Mouse (Mus musculus) midbrain, embryonic 15.5 days (tissue): Measurements from ENCODE around the gene Rnf19b. TPM values are rescaled to one million over a fixed set of nuclear protein-coding genes. Genes with fewer than 3 reads are reported as not detected.
A peak's percentile ranks its signal among the peaks of the same experiment; 100 is the strongest.

Experiments
- ATAC-seq: fragments of 200-750 bp; cut with Nextera tagmentation; replicated peaks from 2 replicates; pipeline ENCODE4 v1.8.0; 2017; ENCODE audit warnings: moderate TSS enrichment
- H3K27ac ChIP-seq: fragments of 300-500 bp; sonication (generic); 2 replicates; pipeline ENCODE4 v1.5.1; 2015; ENCODE audit warnings: mild to moderate bottlenecking, inconsistent platforms
- H3K27me3 ChIP-seq: fragments of 300-500 bp; sonication (generic); replicated peaks from 2 replicates; pipeline ENCODE4 v1.6.1; 2015; ENCODE audit warnings: inconsistent platforms
- H3K36me3 ChIP-seq: fragments of 300-500 bp; sonication (generic); replicated peaks from 2 replicates; pipeline ENCODE4 v1.6.1; 2015; ENCODE audit warnings: inconsistent platforms
- H3K4me1 ChIP-seq: fragments of 300-500 bp; sonication (generic); 2 replicates; pipeline ENCODE4 v1.6.1; 2015; ENCODE audit warnings: inconsistent platforms
- H3K4me2 ChIP-seq: fragments of 300-500 bp; sonication (generic); 2 replicates; pipeline ENCODE4 v1.6.1; 2015; ENCODE audit warnings: inconsistent platforms, mild to moderate bottlenecking, moderate library complexity
- H3K4me3 ChIP-seq: fragments of 300-500 bp; sonication (generic); 2 replicates; pipeline ENCODE4 v1.5.1; 2015; ENCODE audit warnings: mild to moderate bottlenecking, inconsistent platforms
- H3K9ac ChIP-seq: fragments of 300-500 bp; sonication (generic); 2 replicates; pipeline ENCODE4 v1.6.1; 2015; ENCODE audit warnings: mild to moderate bottlenecking, inconsistent platforms
- H3K9me3 ChIP-seq: fragments of 300-500 bp; sonication (generic); 2 replicates; pipeline ENCODE4 v1.6.1; 2016; ENCODE audit warnings: inconsistent platforms
- WGBS: fragments of 180-500 bp; shearing (Covaris S2); methylation state at CpG from one replicate; pipeline ENCODE4 v1.1.7; 2015; ENCODE audit warnings: mixed read lengths; 5-methylcytosine and 5-hydroxymethylcytosine counted together
- polyA plus RNA-seq: library from polyadenylated mRNA; unstranded; fragments of >200 nt; fragmentation: Nextera tagmentation; extraction: Ambion mirVana; gene quantifications from 2 replicates; pipeline ENCODE4 v1.2.1, GENCODE M21; 2015

Gene Rnf19b
- polyA plus RNA-seq, 1 experiment from 2014 or later = 35.4 TPM

DNA sequence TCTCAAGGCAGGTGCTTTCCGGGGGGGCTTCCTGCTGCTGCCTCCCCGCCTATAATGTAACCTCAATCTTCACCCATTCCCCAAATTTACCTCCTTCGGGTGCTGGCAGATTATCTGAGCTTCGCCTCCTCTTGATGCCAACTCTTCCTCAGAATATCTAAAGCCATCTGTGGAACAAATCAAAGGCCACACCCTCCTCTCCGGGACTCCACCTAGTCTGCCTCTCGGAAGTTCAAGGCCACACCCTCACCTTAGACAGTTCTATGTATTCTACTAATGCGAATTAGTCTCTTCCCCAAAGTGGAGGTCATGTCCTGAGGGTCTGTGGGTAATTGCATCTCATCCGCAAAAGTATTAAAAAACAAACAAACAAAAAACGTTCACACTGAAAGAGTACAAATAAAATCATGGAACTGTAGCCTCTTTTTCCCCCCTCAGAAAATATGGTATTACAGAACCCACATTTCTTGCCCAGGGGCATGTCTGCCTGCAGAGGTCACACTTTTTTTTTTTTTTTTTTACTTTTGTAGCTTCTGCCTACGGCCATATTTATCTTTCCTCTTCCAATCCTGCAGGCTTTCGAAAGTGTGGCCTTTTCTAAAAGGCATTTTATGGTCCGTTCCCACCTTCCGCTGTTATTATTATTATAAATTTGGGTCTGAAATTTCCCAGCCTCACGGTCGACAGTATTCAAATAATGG, 10.2 kb upstream of the Rnf19b start:
- ATAC-seq = no peak
- H3K9me3 ChIP-seq = no peaks in the 10 kb centered on the region
- peak overlapping the region; percentile 44 for H3K4me3 ChIP-seq
- 18% methylated on average over 15 of the region's 15 CpGs for WGBS
- H3K36me3 ChIP-seq = no peaks in the 10 kb centered on the region
- H3K27me3 ChIP-seq = no peaks in the 10 kb centered on the region
- peak overlapping the region; percentile 75 for H3K4me2 ChIP-seq
- peak overlapping the region; percentile 98 for H3K27ac ChIP-seq
- H3K4me1 ChIP-seq = peaks cover 23% of the 10 kb centered on the region
- H3K9ac ChIP-seq = peak overlapping the region; percentile 62

DNA sequence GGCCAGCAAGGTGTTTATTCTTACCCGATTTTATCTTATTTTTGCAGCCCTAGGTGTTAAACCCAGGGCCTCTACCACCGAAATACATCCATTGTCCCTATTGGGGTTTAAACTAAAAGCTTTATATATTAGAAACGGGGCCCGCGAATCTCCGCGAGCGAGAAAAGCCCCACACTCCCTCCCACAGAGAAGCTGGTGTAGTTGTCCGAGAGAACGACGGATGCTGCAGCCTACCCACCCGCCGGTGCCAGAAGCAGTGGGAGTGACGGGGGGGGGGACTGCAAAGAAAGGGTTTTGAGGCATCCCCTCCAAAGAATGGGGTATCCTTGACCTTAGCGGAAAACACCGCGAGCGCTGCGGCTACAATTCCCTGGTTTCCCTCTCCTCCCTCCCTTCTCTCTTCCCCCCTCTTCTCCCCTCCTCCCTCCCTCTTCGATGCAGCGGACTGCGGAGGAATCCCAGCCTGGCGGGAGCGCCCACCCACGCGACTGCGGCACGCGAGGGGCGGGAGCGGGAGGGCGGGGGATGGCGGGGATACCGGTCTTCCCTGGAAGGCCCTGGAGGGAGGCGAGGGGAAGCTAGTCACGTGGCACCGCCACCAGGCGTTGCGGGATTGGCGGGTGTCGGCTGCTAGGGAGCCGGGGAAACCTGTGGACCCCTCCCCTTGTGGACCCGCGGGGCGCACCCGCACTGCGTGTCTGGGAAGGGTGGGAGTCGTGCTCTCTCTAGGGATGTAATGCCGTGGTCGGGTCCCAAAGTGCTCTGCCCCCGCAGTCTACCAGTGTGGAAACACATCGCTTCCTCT, 9.4 kb upstream of the Rnf19b start:
- WGBS = under 1% methylated on average over 52 of the region's 52 CpGs

DNA sequence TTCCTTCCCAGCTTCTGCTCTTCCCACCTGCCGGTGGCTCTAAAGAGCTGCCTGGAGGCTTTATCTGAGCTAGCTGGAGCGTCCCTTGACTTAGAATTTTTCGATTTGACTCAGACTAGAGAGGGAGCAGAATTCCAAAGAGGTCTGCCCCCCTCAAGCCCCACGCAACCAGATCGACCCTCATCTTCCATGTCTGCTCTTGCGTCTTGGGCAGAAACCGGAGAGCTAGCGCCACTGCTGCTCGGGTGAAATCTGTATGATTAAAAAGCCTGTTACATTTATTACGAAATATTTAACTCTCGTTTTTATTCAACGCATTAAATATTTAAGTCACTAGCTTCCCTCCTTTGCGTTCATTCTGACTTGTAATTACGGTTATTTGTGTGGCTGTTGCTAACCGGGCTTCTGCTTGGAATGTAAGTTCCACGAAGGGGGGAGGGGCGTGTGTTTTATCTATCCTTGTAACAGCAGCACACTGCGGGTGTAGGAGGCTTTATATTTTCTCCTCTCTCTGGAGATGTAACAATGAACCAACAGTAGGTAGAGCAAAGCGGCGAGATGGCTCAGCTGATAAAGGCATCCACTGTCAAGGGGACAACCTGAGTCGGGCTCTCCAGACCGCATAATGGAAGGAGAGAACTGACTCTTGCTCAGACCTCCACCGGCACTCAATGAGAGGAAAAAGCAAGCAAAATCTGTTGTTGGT, 8.6 kb upstream of the Rnf19b start:
- 2% methylated on average over 23 of the region's 23 CpGs for WGBS

More for the DNA sequence above, 9.4 kb upstream of the Rnf19b start:
- H3K4me2 ChIP-seq = peak overlapping the region; percentile 75
- no peaks in the 10 kb centered on the region for H3K27me3 ChIP-seq
- H3K9me3 ChIP-seq = no peaks in the 10 kb centered on the region
- H3K4me1 ChIP-seq = peaks cover 23% of the 10 kb centered on the region
- peak overlapping the region; percentile 62 for H3K9ac ChIP-seq
- peak; percentile 95 for ATAC-seq
- H3K36me3 ChIP-seq = no peaks in the 10 kb centered on the region
- H3K27ac ChIP-seq = peak overlapping the region; percentile 98
- peak overlapping the region; percentile 44 for H3K4me3 ChIP-seq

GRCm38 (mm10) chr4:129050365-129050764, 7.7 kb upstream of the Rnf19b start:
- no peaks in the 10 kb centered on the region for H3K36me3 ChIP-seq
- 74% methylated on average over 4 of the region's 4 CpGs for WGBS
- ATAC-seq = no peak
- H3K4me3 ChIP-seq = 0 out of 2 replicates have a peak overlapping the region, but pooled peaks have one; percentile 44
- H3K9me3 ChIP-seq = no peaks in the 10 kb centered on the region
- peak overlapping the region; percentile 98 for H3K27ac ChIP-seq
- H3K9ac ChIP-seq = no peak overlapping the region
- H3K27me3 ChIP-seq = no peaks in the 10 kb centered on the region
- H3K4me1 ChIP-seq = peaks cover 23% of the 10 kb centered on the region
- H3K4me2 ChIP-seq = peak overlapping the region; percentile 75

More for the DNA sequence above, 8.6 kb upstream of the Rnf19b start:
- Histone ChIP-seq H3K4me2 (peak overlapping the region; percentile 75), H3K9ac (peak overlapping the region; percentile 62), H3K27me3 (no peaks in the 10 kb centered on the region), H3K27ac (peak overlapping the region; percentile 98), H3K4me1 (peaks cover 23% of the 10 kb centered on the region), H3K9me3 (no peaks in the 10 kb centered on the region), H3K36me3 (no peaks in the 10 kb centered on the region), H3K4me3 (peak overlapping the region; percentile 44)
- ATAC-seq = peak; percentile 42; the same call in 1 of the 2 replicates

GRCm38 (mm10) chr4:129050901-129051417, 7.1 kb upstream of the Rnf19b start:
- H3K36me3 ChIP-seq = no peaks in the 10 kb centered on the region
- no peak overlapping the region for H3K4me2 ChIP-seq
- H3K27me3 ChIP-seq = no peaks in the 10 kb centered on the region
- no peak overlapping the region for H3K9ac ChIP-seq
- H3K4me1 ChIP-seq = peaks cover 23% of the 10 kb centered on the region
- 78% methylated on average over 6 of the region's 6 CpGs for WGBS
- no peak overlapping the region for H3K4me3 ChIP-seq
- ATAC-seq = no peak
- H3K27ac ChIP-seq = peak overlapping the region; percentile 98; the same call in 1 of the 2 replicates
- H3K9me3 ChIP-seq = no peaks in the 10 kb centered on the region

- no peak for ATAC-seq
- H3K4me2 ChIP-seq = no peak overlapping the region
- no peak overlapping the region for H3K4me3 ChIP-seq
- no peaks in the 10 kb centered on the region for H3K36me3 ChIP-seq
- H3K9ac ChIP-seq = no peak overlapping the region
- 34% methylated on average over 11 of the region's 11 CpGs for WGBS
- no peaks in the 10 kb centered on the region for H3K27me3 ChIP-seq
- H3K9me3 ChIP-seq = no peaks in the 10 kb centered on the region
- no peak overlapping the region for H3K27ac ChIP-seq
- peaks cover 23% of the 10 kb centered on the region for H3K4me1 ChIP-seq
Observed at GRCm38 (mm10) chr4:129051461-129052183, 6.4 kb upstream of the Rnf19b start.

- Histone ChIP-seq H3K4me1 (peaks cover 19% of the 10 kb centered on the region), H3K9me3 (no peaks in the 10 kb centered on the region), H3K36me3 (no peaks in the 10 kb centered on the region), H3K4me2 (no peak overlapping the region), H3K27me3 (no peaks in the 10 kb centered on the region), H3K4me3 (no peak overlapping the region), H3K27ac (no peak overlapping the region), H3K9ac (no peak overlapping the region)
- 90% methylated on average over 12 of the region's 12 CpGs for WGBS
- no peak for ATAC-seq
Observed at GRCm38 (mm10) chr4:129054757-129055156, 3.3 kb upstream of the Rnf19b start.

DNA sequence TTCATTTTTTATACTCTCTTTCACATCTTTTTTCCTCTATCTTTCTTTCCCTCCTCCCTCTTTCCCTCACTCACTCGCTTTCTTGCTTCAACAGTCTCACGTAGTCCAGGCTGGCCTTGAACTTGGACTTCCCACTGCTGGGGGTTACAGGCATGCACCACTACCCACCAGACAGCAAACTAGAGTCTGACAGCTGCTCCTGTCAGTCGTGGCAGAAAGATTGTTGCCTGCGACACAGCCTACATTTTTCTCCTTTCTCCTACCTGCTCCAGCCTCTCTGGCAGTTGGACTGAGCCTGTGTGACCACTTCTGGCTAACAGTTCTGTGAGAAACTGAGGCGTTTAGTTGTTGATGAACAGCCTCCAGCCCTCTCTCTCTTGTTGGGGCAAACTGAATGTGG, 2.5 kb upstream of the Rnf19b start:
- 90% methylated on average over 5 of the region's 5 CpGs for WGBS
- Histone ChIP-seq H3K4me1 (peaks cover 20% of the 10 kb centered on the region), H3K27me3 (no peaks in the 10 kb centered on the region)

GRCm38 (mm10) chr4:129057533-129058206, 401 bp upstream of the Rnf19b start:
- Histone ChIP-seq H3K36me3 (no peaks in the 10 kb centered on the region), H3K27ac (peak overlapping the region; percentile 93), H3K4me1 (peaks cover 34% of the 10 kb centered on the region), H3K27me3 (no peaks in the 10 kb centered on the region), H3K4me3 (peak overlapping the region; percentile 85), H3K9ac (peak overlapping the region; percentile 82), H3K9me3 (no peaks in the 10 kb centered on the region), H3K4me2 (peak overlapping the region; percentile 83)
- peak; percentile 97 for ATAC-seq
- WGBS = 3% methylated on average over 42 of the region's 44 CpGs

More for the DNA sequence above, 2.5 kb upstream of the Rnf19b start:
- H3K4me3 ChIP-seq = no peak overlapping the region
- H3K27ac ChIP-seq = no peak overlapping the region
- no peaks in the 10 kb centered on the region for H3K36me3 ChIP-seq
- H3K9ac ChIP-seq = no peak overlapping the region
- H3K9me3 ChIP-seq = no peaks in the 10 kb centered on the region
- H3K4me2 ChIP-seq = no peak overlapping the region
- no peak for ATAC-seq

DNA sequence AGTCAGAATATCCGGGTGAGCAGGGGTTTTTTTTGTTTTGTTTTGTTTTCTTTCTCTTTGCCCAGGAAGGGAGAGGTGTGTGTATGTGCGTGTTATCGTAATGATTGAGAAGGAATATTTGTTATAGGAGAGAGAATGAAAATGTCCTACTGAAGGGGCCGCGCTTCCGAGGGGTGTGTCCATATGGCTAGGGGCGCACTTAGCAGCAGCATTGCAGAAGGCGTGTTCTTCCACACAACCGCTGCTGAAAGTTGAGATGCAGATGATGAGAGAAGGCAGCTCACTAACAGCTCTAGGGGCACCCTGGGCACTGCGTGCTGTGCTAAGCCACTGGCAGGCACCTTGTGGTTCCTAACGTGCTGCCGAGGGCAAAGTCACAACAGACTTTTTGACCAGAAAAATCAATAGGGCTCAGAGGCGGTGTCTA, 1.1 kb downstream of the Rnf19b start:
- 2% methylated on average over 13 of the region's 13 CpGs for WGBS
- Histone ChIP-seq H3K9ac (peak overlapping the region; percentile 82), H3K27me3 (no peaks in the 10 kb centered on the region), H3K4me2 (peak overlapping the region; percentile 83), H3K36me3 (no peaks in the 10 kb centered on the region), H3K4me1 (peaks cover 34% of the 10 kb centered on the region), H3K4me3 (peak overlapping the region; percentile 85), H3K9me3 (no peaks in the 10 kb centered on the region), H3K27ac (peak overlapping the region; percentile 93)
- no peak for ATAC-seq

DNA sequence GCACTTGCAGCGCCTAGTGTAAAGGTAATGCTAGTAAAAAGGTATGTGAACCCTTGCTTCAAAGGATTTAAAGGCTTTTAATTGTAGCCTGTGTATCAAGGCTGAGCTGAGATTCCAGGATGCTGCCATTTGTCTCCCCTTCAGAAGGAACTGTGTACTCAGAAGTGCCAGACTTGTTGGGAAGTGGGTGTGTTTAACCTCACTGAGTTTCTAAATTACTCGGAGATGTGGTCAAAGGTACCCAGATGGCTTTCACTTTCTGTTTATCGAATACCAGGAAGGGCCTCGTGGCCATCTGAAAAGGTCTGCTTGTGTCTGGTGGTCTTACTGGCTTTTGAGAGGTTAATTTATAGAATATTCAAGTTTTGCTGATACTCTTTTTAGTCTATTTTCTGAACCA, 1.9 kb downstream of the Rnf19b start:
- peak overlapping the region; percentile 11; the same call in 1 of the 2 replicates for H3K9ac ChIP-seq
- H3K9me3 ChIP-seq = no peaks in the 10 kb centered on the region
- H3K27me3 ChIP-seq = no peaks in the 10 kb centered on the region
- H3K4me2 ChIP-seq = peak overlapping the region; percentile 83
- peak overlapping the region; percentile 85 for H3K4me3 ChIP-seq
- no peaks in the 10 kb centered on the region for H3K36me3 ChIP-seq
- no peak for ATAC-seq
- peaks cover 34% of the 10 kb centered on the region for H3K4me1 ChIP-seq
- 55% methylated on average over 4 of the region's 4 CpGs for WGBS
- no peak overlapping the region for H3K27ac ChIP-seq
